Mouse (Mus musculus) layer of hippocampus, adult 8-10 months (tissue): ENCODE results near the gene Astn2. TPM values are rescaled to one million over a fixed set of nuclear protein-coding genes. Genes with fewer than 3 reads are reported as not detected.

Experiments used
- DNase-seq, 2 experiments: peaks; one replicate each; pipeline ENCODE4 v3.0.0; 2022; ENCODE audit warnings: low spot score in 2 of 2
- total RNA-seq, 4 experiments: library from RNA; stranded (reverse); gene quantifications; 2 replicates each; pipeline ENCODE4 v1.2.4; 2022

Astn2 gene
- total RNA-seq, 4 experiments from 2014 or later: 26.5 to 27.7 (median 27.3) TPM

DNA sequence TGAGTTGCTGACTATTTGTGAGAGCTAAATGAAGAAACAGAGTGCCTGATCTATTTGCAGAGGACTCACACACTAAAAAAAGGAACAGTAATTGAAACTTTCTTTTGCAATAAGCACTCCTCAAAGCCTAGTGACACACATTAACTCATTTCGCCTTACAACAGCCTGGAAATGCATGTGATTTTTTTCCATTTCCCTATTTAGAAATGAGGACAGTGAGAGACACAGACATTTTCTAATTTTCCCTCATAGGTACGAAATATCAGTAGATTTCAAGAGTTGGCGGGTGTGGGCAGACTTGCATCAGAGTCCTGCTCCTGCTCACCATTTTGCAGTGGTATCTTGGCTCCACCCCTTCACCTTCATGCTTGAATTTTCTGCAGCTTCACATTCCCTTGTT is 233.6 kb downstream of the Astn2 start:
- DNase-seq: no peak

DNA sequence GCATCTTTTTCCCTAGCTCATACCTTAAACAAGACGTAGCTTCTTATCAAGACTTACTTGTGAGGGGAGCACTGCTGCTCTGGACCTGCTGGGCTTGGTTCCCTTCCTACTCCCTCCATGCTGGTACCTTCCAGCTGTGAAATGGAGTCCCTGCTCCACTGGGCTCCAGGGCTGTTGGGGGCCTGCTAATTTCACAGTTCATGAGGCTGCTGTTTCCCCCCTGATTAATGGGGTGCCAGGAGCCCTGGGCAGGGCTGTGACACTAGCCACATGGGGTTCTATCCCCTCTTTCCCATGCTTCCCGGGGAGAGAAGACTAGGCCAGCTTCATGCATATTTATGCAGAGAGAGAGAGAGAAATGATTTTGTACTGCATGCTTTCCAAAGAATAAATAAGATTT is 234.9 kb downstream of the Astn2 start:
- DNase-seq: no peak

DNA sequence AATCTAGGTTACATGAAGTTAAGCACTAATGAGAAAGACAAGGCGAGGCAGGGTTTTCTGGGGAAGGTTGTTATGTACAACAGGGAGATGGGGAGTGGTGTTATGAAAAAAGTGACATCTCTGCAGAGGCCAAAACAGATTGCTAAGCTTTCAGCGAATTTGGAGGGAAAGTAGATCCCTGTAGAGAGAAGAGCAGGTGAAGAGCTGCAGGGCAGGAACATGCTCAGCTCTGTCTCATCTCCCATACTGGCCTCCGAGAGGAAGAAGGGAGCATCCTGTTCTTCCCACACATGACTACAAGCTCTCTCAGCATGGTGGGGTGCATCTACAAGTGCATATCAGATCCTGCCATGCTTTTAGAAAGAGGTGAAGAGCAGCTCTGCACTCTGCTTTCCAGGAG is 245.7 kb downstream of the Astn2 start:
- no peak for DNase-seq

DNA sequence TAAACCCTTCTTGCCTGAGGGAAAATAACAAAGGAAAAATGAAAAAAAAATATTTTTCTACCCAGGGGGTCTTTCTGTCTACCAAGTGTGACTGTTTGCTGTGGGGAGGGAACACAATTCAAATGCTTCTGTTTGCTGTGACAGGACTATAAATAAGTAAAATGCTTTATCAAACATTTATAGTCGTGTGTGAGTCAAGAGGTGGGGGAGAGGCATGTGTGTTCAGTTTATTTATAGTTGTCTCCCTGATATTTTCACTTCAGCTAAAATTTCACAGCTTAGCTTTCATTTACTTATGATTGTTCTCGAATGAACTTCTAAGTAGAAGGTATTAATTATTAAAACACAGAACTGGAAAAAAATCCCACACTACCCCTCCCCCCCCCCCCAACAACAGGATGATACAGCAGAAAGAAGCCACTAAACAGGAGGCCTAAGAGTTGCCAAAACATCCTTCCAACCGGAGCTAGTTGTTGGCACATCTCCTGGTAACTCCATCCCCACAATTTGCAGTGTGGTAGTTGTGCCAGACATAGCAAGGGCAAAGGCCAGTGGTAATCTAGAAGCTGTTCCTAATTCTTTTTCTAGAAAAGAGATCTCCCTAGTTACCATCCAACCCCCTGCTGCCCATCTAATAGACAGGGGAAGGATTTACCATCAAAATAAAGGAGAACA is 246.8 kb downstream of the Astn2 start:
- no peak for DNase-seq

DNA sequence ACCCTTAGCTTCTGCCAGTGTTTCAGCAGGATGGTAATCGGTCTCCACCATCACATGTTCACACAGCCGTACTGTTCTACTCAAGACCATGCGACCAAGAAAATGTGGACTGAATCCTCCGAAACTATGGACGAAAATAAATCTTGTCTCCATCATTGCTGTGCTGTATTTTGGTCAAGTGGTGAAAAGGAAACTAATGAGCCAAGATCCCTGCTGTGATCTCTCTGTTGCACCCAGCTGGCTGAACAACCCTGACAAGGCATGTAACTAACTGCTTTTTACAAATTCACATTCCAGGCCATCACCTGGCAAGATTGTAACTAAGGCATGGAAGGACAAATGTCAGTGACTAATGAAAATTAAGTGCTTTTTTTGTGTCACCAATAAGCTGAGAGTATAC is 257.9 kb downstream of the Astn2 start:
- DNase-seq: no peak

DNA sequence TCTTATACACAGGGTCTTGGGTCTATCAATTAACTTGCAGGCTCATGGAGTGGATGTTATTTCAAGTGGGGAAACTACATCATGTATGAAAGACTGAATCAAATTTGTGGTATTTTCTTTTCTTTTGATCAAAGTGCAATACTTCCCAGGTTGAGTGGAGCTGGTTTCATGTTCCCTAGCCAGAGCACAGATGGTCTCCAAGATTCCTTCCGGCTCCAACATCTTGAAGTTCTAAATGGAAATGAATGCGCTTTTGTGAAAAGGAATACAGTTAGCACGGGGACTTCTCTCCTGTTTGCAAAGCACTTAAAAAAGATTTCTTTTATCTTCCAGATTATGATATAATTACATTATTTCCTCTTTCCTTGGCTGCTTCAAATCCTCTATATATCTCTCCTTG is 278.2 kb downstream of the Astn2 start:
- peak; percentile 9 to 20 for DNase-seq

DNA sequence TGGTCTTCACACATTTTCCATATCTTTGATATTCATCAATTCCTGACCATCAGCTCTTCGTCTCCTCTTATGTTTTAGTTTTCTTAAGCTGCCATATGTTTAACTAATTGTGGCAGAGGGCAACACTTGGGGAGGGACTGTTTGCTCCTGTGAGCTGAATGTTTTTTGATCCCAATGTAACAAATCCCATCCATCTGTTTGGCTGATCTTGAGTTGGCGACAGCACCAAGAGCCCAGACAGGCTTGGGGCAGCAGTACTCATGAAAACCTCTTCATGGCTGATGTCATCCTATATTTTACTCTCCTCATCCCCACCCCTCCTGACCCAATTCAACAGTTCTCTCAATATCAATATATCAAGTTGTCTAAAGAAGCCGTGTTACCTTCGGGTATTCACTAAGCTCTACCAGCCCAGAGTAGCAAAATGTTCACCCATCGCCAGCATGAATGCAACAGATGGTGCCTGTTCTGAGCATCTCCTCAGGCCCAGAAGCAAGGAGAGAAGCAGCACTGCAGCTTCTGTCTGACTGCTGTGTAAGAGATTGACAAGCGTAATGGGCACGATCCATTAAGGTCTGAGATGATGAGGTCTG is 281.5 kb downstream of the Astn2 start:
- peak in 1 of 2 experiments; percentile 10 for DNase-seq

DNA sequence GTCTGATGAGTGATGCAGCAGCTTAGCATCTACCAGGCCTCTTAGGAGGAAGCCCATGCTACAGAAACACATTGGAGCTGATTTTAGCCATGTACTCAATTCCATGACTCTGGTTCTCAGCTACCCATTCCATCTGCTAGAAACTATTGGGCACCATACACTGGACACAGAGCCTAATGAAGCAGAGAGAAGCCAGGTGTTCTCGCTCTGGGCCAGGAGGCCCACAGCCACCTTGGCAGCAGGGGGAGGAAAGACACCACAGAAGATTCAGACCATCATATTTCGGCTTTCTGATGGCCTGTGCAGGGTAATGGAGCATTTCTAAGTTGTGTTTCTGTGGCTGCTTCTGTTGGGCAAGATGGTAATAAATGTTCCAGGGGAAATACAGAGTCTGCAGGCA is 290.2 kb downstream of the Astn2 start:
- no peak for DNase-seq

DNA sequence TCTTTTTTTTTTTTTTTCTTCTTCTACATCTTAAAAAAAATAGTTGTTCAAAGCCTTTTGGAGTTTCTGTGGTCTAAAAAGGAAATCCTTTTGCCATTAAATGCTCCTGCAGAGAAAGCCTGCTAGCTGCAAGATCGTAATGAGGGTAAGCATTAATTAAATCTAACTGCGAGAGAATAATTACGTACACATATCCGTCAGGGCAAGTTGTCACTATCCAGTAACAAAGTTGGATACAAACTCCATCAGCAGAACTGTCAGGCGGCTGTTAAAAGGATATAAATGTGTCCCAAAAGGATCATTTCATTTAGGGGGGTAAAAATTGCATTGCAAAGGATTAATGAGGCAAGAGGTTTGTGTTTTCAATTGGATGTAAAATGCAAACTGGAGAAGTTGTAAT is 302.4 kb downstream of the Astn2 start:
- DNase-seq: no peak

DNA sequence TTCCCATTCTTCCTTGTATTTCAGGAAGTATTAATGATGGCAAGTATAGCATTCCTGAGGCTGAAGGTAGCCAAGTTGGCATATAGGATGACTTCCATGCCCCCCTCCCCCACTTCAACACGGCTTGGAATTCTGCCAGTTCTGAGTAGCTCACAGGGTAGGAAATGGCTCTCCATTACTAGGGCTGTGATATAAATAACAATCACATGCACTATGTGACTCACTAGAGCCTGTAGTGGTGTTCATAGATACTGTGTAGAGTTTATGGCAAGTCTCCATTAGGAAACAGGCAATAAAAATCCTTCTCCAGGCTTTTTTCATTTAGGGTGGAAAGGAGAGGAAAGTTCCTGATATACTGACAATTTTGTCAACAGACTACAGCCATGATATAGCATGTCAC is 306.8 kb downstream of the Astn2 start:
- DNase-seq: no peak

DNA sequence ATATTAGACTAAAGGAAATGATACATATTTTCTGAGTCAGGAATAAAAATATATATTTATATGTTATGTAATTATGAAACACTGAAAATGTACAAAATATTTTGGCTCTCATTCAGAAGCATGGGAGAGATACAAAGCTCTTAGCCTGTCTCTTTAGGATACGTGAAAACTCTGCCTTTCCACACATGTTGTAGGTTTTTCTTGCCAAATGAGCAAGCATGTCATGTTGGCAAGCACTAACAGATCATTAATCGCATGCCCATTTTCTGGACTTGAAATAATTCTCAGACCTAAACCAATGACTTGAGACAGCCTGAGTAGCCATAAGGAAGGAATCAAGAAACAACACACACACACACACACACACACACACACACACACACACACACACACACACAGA is 308.3 kb downstream of the Astn2 start:
- DNase-seq: no peak

DNA sequence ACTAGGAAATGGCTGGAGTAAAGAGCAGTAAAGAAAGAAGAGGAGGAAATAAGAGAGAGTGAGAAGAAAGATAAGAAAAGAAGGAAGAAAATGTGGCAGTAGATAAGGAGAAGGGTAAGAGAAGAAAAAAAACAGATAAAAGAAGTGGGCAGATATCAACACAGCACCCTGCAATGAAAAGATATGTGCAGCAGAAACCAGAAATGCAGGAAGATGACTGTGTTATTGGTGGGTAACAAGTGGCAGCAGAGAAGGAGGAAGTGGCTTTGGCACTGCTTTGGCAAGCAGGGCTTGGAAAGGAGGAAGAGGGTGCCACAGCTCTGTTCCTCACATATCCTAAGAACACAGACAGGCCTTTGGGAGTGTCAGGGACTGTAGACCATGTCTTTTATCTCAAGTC is 347.2 kb downstream of the Astn2 start:
- DNase-seq: no peak

DNA sequence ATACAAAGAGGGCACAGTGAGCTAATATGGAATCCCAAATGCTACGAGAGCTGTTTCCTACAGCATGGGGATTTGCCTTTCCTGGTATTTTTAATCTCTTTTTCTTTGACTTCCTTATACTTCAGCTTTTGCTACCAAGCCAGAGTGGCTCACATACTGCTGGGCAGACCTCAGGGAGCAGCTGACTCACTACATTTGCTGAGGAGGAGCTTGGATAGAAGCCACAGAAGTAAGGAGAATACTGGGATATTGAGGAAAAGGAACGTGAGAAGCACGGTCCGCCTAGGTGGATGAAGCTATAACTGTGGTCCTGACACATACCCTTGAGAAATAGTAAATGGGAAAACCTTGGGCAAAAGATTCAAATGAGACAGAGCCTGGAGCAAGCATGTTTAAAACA is 348.7 kb downstream of the Astn2 start:
- no peak for DNase-seq

DNA sequence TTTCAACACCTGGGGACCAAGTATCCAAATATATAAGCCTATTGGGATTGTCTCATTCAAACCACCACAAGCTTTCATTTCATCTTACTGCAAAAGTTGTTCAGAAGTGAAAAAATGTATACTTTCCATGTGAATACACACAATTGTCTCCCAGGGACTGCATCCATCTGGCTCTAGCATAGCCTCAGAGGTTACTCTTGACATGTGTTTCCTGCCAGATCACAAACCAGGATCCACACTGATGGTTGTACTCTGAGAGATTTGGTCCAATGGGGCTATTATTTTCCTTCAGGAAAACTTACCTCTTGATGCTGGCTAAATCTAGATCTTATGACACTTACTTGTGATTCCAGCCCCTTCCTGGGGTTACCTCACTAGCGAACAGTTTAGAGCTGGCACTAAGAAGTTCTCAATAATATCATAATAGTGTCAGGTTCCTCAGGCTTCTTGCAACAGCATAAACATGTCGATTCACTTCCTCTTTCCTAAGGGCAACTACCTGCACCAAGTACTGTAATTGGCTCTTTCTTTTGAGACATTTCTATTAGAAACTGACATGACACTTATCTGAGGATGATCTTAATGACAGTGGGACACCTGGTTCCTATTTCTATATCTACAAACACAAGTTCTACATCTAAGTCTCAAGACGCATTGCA is 361.3 kb downstream of the Astn2 start:
- DNase-seq: no peak

DNA sequence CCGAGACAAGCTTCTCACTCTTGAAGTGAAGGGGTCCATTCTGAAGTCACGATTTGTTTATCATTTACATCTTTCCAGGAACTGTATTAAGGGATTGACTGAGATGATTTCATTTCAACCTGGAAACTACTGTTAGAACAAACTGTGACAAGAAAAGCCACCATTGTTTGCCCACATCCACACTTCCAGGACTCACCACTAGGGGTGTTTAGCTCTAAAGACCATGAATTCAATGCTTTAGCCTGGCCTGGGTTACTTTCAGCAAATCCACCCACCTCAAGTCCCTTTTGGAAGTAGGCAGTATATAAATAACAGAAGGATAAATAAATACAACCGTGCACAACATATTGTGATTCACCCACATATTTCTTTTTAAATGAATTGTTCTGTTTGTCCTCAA is 370.6 kb downstream of the Astn2 start:
- no peak for DNase-seq

DNA sequence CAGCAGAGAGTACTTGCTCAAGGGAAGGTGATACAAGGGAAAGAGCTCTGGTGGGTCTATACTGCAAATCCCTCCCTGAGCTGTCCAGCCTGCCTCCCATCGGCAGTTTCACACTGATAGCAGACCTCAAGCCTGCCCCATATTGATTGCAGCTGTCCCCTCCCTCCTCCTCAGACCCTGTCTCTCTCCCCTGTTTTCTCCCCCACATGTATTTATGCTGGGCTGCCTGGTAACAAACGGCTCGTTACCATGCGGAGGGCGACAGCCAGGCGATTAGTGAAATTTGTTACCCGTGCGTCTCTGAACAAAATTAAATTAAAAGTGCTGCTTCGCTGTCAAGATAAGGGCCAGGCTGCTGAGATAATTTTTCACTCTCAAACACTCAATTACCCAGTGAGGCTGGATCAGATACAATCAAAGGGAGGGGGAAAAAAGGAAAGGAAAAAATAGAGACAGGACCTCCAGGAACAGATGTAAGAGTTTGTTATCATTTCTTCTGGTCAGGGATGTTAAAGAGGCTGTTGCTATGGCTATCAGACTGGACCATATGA is 373.0 kb downstream of the Astn2 start:
- DNase-seq: no peak

DNA sequence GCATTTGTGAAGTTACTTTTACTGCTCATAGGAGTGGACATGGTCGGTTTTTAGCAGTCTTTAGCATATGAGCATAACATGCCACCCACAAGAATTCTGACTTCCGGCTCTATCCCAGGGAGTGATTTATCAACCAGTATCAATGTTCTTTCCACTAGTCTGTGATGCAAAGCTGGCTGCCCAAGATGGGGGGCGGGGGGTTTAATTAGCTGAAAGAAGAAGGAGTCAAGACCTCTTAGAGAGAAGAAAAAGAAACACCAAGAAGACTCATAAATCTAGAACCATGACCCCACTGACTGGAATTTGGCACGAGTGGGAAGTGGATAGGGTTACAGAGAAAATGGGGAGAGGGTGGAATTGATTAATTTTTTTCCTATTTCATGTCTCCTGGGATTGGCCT is 374.5 kb downstream of the Astn2 start:
- DNase-seq: no peak

DNA sequence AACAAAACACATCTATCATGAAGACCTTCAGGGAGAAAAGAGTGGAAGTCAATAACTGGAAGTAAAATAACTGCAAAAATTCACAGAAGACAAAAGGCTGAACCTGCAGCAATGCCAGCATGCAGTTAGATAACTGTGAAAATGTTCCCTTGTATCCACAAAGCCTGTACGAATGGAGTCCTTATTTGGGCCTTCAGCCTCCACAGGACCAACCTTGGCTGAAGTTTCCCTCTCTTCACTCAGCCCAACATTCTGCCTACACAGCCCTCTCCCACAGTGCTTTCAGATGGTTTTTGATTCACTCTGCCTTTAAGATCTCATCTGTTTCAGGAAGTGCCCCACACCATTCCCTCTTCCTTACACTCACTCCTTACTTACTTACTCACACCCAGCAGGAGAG is 376.5 kb downstream of the Astn2 start:
- DNase-seq: no peak

DNA sequence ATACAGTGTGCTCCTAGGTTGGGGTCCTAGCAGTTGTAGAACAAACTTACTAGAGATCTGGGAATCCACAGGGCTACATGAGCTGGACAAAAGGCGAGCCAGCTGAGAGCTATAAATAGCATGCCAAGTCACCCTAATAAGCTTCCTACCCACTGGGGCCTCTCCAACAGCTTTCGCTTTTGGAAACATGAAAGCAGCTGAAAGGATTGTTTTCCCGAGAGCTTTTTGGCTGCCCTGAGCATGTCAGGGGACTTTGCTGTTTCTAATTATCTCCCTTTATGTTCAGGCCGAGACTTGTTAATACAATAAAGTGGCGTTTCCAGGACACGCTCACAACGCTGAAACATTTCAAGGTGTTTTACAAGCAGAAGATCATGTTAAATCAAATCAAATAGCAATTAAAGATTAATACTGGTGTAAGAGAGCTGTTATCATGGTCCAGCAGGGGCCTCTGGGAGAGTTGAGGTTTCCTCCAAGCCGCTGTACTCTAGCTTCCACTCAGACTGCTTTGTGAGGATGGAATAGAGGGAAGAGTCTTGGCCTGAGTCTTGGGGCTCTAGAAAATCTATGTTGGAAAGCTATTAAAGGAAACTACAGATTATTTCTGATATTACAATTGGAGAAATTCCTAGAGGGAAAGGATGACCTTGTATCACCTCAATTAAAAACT is 378.9 kb downstream of the Astn2 start:
- DNase-seq: peak; percentile 23 to 28

DNA sequence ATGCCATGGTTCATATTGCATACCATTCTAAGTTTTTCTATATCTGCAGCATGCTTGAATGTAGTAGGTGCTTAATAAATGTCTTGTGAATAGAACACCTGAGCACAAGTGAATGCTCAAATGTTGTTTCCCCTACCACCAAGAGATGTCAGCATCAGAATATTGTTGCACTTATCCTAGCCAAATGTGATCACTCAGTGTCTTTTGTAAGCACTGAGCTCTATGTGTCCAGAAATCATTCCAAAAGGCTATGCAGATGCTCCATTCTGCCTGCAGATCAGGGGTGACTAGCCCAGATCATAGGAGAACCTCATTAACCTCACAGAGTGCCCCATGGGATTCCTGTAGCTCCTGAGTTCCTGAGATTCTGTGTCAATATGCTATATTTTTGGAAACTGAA is 401.5 kb downstream of the Astn2 start:
- DNase-seq: no peak

DNA sequence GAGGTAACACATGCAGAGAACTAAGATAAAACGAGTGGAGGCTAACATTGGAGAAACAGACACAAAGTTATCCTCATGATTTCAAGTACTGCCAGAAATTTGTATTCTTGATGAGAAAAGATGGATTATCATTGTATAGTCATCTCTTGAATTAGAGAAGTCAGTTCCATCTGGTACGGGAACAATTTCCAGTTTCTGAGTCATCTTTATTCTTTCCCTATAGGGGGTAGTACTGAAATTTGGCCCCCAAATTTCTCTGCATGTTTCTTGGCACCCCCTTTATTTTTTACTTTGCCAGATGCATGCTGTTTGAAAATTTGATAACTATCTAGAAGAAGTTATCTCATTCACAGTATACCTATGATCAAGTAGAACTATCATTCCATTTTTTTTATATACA is 420.8 kb downstream of the Astn2 start:
- no peak for DNase-seq

DNA sequence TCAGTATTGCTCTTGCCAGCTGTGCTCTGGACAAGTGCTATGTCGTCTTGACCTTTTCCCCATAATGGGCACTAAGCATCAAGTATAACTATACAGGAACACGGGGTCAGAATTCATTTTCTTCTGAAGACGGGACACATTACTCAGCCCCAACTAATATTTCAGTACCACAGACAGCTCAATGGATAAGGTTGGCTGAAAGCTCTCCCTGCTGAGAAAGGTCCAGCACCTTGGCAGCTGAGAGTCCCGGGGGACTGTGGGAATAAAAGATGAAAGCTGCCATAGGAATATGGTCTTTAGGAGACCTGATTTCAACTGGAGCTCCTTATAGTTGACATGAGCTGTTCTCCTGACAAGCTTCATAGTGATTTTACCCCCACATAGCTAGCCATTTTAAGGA is 421.5 kb downstream of the Astn2 start:
- DNase-seq: no peak
